Mouse (Mus musculus) telencephalon, adult 2 months (tissue): ENCODE data around the gene Zbtb38.

Source experiments
- DNase-seq: peaks from one replicate; pipeline ENCODE4 v3.0.0-alpha.2; 2011; ENCODE audit warnings: low read depth, low spot score

Gene Zbtb38

GRCm38 (mm10) chr9:96731961-96732511, 20.6 kb downstream of the Zbtb38 start:
- peak; percentile 71 for DNase-seq

DNA sequence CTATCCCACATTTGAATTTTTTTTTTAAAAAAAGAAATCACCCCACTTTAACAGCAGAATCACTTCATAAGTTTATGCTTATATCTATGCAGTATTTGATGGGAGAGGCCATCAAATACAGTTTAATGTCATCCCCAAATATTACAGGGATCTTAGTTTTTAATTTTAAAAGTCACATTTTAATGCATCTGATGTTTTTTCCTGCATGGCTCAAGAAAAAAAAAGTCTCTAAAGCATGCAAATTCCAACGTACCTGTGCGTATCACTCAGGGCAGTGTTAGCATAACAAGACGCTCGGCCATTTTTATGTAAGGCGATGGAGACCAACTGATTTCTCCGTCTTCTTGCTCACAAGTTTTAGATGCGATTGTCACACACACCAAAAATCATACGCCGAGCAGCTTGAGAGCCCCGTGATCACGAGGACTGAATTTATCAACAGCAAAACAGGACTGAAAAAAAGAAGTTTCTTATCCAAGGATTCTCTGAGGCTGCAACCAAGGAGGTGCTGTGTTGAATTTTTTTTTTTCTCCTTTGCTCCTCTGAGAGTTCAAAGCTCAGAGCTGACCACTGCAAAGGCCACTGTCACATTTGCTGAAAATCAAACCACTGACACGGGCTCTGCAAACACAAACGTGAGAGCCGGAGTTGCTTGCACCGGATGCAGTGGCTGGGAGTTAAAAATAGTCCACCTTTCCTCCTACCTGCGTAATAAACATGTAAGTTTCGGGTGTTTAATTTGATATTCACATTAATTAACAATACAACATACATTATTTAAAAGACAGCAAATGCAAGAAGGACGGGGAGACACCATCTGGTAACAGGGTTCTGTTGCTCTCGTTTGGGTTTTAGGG, 21.4 kb downstream of the Zbtb38 start:
- peak; percentile 60 for DNase-seq

DNA sequence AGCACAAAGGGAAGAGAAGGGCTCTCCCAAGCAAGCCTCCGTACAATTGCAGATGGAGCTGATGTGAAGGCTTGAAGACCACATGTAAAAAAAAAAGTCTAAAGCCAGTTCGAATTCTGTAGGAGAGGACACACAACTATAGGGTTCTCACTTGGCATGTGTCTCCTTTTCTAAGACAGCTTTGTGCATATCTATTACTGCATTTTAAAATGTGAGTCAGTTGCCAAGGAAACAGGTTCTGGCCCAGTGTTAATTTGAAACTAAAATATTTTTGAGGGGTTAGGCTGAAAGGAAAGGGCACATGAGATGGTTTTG, 22.4 kb downstream of the Zbtb38 start:
- no peak for DNase-seq

DNA sequence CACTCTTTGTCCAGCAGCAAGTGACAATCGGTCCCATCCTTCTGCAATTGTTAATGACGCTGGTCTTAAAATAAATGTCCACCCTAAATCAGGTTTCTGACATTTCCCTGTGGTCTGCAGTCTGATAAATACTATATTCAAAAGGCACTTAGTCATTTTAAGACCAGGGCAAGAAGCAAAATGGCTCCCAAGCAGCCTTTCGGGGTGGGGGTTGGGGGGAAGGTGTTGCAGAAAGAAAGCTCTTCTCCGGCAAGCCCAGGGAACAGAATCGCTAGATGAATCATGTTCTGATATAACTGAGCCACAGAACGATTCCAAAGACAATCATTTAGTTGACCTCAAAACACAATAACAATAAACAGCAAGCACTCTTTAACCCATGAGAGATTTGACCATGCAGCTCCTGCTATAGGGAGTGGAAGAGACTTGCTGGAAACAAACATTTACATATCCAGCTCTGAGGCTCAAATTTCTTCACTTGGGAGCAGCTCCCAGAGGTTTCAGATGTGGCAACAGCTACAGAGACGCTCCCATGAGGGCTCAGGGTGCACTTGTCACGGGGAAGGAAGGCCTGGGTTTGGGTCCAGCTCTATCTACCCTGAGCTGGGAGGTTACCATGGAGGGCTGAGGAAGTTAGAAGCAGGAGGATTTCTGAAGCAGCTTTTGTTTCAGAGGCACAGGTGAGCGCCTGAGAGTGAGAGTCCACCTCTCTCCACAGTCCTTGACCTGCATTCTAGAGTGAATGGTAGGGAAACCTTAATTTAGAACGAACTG, 22.9 kb downstream of the Zbtb38 start:
- peak; percentile 55 for DNase-seq

GRCm38 (mm10) chr9:96728338-96729162, 24.1 kb downstream of the Zbtb38 start:
- DNase-seq: no peak

GRCm38 (mm10) chr9:96727688-96728087, 24.9 kb downstream of the Zbtb38 start:
- no peak for DNase-seq

DNA sequence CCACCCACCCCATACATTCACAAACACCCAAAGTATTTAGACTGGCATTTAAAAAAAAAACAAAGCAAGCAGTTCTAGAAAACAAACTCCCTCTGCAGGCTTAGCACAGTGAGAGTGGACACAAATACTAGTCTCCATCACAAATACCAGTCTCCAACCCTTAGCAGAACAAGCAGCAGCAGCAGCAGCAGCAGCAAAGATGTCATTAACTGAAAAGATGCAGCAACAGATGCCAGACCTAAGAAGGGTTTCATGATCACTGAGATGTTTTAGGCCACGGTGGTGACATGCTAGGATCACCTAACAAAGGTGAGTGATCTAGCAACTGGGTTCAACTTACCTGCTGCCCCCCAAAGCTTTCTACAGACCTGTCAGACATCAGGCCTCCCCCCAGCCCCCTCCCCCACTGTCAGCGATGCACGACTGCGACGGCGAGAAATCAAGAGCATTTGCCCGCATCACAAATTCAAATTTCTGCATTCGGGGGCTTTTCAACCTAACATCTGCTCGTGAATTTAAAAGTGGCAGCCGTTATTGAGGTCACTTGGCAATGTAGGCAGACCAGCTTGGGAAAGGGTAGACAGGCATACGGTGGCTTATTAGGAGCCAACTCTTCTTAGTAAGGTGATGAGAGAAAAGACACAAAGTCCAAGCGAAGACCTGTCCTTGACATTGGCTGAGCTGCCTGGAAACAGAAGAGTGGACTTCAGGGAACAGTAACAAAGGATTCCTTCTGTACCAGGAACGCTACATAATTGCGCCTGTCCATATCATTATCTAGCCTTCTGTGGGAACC, 26.1 kb downstream of the Zbtb38 start:
- no peak for DNase-seq

DNA sequence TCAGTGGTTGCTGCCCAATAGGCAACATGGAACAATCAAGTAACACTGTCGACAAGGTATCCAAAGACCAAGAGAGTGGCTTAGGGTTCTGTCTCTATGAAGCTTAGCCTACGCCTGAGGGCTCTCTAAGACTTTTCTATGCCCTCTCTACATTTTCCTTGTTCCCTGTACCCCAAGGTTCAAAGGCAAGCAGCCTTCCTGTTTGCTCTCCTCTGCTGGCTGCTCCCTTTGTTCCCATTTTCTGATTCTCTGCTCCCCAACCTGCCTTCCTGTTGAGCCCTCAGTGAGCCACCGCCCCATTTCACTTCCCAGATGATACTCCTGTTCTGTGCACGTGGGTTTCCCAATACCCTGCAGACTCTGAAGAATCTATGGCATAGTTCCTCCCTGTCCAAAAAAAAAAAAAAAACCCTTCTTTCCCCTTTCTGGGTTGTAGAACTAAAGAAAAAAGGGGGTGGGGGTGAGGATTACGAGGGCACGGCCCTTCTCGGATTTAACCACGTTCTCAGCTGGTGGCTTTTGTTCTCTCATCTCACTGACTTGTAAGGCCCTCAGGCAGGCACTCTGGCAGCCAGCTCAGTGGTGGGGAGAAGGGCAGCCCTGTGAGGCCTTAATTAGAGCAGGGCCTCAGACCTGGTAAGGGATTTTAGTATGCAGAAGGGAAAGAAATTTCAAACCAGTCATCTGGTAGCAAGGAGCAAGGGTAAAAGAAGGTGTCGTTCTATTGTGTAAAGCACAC, 26.9 kb downstream of the Zbtb38 start:
- no peak for DNase-seq

- DNase-seq: no peak
These were observed 29.0 kb downstream of the Zbtb38 start for GRCm38 (mm10) chr9:96723650-96724049.

- DNase-seq: no peak
These were observed 31.4 kb downstream of the Zbtb38 start for GRCm38 (mm10) chr9:96721163-96721799.

DNA sequence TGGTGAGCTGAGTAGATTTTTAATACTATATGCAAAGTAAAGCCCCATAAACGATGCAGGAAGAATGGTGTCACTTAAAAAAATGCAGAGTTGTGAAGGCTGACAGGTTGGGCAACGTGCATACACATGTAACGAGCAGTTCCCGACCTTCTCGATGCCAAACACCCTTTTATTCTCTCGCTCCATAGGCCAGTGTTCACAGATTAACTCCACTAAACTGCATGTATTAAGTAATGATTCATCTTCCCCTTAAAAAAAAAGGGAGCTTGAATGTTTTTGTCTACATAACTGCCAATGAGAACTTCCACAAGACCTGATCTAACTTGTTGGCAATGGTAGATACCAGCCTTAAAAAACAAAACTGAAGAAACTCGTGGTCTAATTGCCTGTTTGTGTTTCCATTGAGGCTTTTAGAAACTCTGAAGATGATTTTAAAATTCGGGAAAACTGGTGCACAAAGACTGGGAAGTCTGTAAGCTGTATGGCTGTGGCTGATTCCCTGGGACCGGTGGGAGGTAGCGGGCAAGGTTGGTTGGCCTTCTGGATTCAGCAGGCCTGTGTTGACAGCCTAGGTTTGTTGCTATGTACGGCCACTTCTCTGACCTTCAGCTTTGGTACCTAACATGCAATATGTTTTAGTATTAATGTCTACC, 32.0 kb downstream of the Zbtb38 start:
- DNase-seq: no peak

- no peak for DNase-seq
These were observed 33.0 kb downstream of the Zbtb38 start for GRCm38 (mm10) chr9:96719408-96720158.

DNA sequence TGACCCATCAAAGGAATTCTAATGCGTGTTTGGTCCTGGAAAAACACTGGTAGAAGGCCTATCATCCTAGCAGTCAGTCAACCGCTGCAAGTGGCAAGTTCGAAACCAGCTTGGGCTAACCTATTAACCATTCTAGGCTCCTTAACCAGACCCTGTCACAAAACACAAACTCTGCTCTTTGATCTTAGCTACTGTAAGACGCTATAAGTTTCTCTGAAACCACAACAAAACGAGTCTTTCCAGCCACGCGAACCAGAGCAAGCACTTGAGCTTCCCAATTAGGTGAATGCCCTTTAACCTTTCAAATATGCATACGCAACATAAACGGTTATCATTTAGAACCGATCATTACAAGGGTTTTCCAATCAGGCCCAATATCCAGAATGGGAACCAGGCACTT, 33.7 kb downstream of the Zbtb38 start:
- DNase-seq: no peak

DNA sequence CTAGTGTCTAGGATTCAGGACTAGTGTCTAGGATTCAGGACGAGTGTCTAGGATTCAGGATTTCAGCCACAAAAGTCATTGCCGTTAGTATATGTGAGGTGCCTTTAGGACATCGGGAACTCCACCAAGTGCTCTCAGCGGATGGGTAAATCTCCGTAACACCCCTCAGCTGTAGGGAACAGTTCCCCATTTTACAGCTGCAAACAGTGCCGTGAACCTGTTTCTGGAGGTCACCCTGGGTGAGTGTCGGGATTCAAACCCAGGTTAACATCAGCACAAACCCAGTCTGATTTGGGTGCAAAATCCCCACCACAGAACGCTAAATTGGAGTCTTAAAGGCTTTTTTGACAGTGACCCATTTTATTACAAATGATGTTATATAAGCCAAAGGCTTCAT, 34.2 kb downstream of the Zbtb38 start:
- DNase-seq: no peak

GRCm38 (mm10) chr9:96717698-96718401, 34.8 kb downstream of the Zbtb38 start:
- no peak for DNase-seq

DNA sequence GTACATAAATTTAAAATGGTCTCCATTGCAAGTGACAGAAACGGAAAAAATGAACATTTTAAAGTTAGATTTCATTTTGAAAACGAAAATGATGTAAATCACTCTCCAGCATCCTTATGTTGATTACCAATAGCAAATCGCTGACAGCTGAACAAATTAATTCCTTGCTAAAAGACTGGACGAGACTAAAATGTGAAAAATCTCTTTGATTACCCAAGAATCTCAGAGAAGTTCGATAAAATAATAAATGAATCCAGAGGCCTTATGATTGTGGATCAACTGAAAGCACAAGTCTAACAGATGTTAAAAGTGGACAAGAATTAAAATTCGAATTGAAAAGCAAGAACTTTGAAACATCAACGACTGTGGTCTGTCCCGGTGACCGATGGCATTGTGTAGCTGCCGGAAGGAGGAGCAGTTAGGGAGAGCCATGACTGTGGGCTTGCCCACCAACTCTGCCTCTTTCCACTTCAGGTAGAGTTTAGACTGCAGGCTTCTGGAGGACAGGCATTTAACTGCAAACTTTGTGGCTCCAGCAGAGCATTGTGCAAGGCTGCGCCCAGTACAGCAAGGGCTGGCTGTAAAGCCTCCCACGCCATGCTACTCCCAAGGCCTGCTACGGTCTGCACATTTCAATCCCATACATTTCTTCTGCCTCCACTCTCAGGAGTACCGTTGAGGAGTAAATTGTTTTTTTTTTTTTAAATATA, 35.7 kb downstream of the Zbtb38 start:
- no peak for DNase-seq

- DNase-seq: no peak
These were observed 36.5 kb downstream of the Zbtb38 start for GRCm38 (mm10) chr9:96716136-96716535.
